Mouse (Mus musculus): Measurements from ENCODE around the gene Cfdp1.

The Cfdp1 gene

DNA sequence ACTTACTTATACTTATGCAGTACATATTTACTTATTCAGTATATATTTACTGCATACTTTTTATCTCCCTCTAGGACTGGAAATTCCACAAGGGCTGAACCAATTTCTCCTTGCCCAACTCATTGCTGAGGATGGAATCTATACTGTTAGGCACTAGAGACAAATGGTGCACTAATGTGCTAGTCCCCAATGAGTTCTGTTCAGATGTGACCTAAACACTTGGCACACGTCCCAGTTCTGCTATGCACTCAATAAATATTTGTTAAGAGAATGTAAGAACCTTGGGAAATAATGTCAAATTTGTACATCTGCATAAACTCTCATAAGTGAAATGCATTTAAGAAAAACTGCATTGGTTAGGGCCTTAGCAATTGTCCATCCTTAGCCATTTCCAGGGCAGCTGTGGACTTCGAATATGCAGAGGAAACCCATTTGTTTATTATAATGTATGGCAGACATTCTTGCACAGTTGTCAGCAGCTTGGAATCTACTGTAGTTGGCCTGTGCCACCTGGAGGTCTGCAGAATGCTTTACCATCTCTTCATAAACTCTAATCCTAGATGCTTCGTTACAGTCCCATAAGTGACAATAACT lies 60.7 kb downstream of the Cfdp1 start:
- no peak for DNase-seq (ENCODE audit: low spot score)

DNA sequence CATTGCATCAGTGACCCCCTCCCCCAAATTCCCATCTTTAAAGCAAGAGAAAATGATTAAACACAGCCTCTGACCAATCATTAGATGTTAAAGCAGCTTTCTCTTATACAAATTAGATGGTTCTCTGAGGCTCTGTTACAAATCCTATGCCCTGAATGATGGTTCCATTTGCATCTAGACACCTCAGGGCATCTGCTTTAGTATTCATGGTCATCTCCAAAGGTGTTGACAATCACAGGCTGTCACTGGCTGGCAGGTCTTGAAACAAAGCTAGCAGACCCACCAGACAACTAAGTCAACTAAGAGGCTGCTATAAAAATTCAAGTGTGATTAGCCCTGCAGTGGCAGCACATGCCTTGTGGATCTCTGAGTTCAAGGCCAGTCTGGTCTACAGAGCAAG lies 64.5 kb downstream of the Cfdp1 start:
- no peak for DNase-seq (ENCODE audit: low spot score)

DNA sequence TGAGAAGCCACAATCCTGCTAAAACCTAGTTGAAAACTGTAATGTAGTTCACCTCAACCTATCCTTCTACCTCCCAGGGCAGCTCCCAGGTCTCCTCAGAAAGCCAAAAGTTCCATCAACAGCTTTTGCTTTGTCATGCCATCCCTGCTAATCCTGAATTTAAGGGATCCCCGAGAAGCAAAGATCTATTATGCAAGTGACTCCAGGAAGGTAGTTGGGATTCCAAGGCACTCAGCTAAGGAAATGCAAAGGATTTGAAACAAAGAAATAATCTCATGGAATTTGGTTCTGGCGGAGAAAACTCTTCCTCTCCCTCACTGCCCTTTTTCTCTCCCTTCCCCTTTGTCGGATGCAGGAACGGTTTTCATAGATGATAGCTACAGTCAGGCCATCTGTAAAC lies 64.9 kb downstream of the Cfdp1 start:
- no peak for DNase-seq (ENCODE audit: low spot score)

DNA sequence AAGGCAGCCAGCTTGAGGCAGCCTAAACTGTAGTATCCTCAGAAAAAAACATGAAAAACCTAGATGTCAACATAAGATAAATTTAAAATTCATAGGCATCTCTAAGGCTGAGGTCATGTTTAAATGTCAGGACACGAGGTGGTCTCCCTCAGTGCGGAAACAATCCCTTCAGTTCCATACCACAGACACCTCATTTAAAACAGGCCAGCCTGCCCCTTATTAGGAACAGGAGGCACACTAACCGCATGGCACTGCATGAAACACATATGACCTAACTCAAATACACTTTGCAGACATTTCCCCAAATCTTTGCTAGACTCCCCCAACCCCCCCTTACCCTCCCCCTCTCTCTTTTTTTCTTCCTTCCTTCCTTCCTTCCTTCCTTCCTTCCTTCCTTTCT lies 65.6 kb downstream of the Cfdp1 start:
- DNase-seq (ENCODE audit: low spot score): no peak

DNA sequence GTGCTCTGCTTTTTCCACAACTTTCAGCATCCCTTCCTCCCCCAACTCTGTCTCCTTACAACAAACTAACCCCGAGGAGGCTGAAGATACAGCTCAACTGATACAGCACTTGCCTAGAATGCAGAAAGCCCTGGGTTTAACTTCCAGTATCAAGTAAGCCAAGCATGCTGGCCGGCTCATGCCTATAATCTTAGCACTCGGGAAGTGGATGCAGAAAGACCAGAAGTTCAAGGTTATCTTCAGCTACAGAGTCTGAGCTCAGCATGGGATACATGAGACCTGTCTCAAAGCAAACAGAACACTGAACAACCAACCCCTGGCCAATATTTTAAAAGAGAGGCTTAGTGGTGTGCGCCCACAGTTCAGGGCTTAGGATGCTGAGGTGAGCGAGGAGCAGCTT lies 66.0 kb downstream of the Cfdp1 start:
- DNase-seq (ENCODE audit: low spot score): no peak

DNA sequence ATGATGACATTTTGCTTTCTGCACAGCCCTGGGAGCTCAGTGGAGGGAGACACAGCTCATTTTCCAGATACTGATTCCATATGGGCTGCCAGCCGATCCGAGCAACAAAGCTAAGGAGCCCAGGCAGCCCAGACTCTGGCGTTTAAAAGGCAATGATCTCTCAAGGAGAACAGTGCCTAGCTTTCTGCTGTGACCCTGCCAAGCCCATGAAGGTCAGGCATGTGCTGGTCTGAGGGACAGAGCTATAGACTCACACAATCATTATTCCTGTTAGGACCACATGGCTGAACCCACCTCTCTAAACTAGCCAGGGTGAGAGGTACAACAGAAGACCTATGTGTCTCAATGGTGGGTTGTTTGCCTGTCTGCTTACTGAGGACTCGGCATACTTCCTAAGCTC lies 66.4 kb downstream of the Cfdp1 start:
- no peak for DNase-seq (ENCODE audit: low spot score)

DNA sequence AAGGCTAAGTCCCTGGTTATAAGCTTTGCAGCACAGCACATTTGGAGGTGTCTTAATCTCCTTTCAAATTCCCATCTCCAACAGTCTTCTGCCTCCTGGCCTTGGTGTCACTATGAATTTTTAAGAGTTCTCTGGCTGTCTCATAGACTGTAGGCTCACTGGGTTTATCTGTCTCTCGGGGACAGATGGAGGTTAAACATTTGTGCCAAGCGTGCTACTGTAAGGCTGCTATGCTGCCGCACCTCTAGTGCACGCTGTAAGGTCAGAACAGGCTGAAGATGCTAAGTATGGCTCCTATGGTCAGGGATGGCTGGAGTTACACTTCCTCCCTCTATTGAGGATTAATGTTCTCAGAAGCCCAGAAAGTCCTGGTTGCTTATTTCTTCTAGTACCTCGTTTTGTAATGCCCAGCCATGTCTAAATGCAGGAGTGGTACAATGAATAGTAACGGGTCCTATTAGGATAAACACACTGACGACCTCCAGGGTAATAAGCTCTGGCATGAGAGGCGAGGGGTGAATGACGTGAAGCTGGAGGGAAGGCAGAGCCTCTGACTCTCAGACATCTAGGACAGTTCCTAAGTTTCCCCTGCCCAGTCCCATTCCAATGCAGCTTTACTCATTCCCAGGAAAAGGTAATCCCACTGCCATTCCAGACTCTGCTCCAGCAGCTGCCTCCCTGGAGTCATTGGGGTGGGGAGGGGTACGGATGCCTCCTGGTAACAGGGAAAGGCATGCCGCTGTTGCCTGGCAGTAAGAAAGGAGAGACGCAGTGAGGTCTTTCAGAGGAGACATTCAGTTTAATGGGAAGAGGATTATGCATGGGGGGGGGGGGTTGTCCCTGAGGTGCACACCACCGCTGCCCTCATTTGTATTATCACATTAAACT lies 67.1 kb downstream of the Cfdp1 start:
- DNase-seq (ENCODE audit: low spot score): no peak

DNA sequence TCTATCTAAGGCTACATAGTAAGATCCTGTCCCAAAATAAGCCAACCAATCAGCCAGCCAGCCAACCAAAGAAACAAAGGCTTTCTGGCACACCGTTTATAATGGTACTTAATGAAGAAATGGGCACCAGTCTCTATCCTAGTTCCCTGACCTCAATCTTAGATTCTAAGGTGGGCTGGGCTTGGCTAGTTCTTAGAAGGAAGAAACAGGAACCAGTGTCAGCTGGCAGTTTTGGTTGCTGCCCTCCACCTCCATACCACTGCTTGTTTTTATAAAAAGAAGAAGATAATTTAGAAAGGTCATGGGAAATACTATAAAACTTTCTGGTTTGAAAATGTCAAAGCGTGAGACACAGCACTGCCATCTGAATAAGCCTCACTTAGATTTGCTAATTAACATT lies 68.0 kb downstream of the Cfdp1 start:
- no peak for DNase-seq (ENCODE audit: low spot score)

DNA sequence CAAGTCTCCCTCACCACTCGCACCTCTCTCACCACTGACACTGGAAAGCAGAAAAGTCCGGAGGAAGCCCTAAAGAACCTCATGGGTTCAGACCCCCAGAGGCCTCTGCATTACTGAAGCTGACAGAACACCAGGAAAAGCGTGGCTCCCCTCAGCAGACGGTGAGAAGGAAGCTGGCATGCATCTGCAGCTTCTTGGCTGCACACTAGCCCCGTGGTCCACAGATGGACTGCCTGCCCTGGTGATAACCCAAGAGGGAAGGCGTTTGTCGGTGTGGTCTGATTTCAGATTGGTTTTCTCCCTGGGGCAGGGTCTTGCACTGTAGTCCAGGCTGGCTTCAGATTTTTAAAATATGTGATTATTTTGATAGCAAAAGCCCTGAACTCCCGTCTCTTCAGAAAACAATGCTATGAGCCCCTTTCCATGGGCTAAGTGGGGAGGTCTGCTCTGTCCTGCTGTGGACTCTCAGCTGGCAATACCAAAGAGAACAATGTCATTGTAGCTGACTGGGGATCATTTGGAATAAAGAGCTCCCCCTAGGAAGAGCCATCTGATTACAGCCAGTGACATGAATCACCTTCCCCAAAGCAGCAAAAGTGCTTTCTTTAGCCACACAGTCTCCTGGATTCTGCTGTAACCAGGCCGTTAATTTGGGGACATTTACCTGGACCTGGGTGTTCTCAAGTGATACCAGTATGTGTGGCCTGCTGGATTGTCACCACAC lies 71.3 kb downstream of the Cfdp1 start:
- no peak for DNase-seq (ENCODE audit: low spot score)

DNA sequence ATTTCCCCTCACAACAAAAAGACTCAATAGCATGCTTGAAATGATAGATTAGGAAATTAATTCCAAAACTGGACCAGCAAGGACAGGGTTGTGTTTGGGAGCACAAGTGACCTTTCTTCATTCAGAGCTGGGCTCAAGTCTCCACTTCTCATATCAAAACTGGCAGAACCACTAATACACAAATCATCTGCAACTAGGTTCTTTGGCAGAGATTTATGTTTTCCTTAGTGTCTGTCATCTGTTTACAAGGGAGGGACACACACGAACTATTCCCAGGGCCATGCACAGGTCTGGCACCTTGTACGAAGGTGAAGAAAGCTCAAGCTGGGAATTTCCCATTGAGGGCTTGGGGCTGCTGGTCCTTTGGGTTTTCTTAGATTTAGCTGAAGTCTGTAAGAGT lies 71.9 kb downstream of the Cfdp1 start:
- no peak for DNase-seq (ENCODE audit: low spot score)

DNA sequence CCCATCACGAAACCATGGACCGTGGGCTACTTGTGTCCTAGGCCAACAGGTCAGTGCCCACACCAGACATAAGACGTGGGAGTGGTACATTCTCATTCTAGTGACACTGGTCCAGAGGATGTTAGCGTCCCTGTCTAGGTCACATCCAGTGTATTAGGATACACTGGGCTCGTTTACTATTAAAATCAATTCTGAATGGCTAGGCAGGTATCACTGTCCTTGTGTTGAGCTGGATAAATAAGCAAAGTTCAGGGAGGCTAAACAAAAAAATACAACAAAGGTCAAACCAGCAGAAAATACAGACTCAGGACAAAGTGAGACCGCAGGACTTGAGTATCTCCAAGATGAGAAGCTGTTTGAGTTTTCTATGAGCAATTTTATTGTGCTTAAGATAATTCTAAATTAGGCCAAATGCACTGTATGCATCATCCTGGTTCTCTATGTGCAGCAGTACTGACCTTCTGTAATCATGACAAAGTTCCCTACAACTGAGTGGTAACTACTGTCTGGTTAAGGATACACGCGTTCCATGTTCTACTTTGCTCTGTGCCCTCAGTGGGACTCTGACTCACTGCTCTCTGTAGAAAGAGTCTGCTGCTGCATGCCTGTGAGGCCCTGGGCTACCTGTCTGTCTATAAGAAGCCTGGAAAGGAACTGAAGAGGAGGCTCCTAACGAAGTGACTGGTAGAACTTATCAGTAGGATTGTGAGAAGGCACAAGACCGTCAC lies 73.2 kb downstream of the Cfdp1 start:
- DNase-seq (ENCODE audit: low spot score): no peak

DNA sequence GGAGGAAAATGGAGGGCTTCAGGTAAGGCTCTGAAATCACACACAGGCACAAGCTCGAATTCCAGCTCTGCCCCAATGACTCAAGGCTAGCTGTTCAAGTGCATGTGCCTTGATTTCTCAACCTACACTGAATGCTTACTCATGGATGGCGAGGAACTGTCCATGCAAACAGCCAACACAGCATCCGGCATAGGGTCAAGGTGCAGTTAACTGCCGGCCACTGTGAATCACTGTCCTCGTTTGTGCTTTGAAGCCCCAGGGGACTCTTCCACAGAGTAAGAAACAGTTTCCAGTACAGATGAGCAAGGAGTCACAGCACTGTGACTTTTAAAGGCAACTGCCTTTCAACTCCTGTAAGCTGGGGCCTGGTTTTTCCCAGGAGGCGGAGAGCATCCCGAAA lies 74.4 kb downstream of the Cfdp1 start:
- no peak for DNase-seq (ENCODE audit: low spot score)

DNA sequence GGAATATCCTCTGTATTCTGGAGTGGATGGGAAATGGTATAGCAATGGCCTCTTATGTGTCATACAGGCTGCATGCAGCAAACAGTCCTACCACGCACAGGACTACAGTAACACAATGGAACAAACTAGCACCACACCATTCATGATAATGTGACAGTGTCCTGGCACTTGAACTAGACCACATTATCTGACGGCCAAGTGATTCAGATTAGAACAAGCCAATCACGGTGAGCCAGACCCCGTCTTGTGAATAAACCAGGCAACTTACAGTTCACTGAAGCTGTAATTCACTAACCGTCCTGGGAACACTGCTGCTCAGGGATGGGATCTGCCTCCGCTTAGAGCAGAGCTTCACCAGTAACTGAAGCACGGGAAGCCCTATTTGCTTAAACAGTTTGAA lies 75.3 kb downstream of the Cfdp1 start:
- no peak for DNase-seq (ENCODE audit: low spot score)

DNA sequence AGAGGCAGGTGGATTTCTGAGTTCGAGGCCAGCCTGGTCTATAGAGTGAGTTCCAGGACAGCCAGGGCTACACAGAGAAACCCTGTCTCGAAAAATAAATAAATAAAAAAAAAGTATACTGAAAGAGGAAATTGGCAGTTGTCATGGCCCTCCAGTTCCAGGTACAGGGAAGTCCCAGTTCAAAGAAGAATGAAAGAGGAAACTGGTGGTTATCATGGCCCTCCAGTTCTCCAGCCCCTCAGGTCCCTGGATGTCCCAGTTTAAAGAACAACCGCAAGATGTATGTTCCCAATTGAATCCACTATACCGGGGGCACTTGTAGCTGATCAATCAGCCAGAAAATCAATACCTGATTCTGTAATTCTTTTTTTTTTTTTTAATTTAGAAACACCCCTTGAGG lies 77.6 kb downstream of the Cfdp1 start:
- DNase-seq (ENCODE audit: low spot score): no peak

DNA sequence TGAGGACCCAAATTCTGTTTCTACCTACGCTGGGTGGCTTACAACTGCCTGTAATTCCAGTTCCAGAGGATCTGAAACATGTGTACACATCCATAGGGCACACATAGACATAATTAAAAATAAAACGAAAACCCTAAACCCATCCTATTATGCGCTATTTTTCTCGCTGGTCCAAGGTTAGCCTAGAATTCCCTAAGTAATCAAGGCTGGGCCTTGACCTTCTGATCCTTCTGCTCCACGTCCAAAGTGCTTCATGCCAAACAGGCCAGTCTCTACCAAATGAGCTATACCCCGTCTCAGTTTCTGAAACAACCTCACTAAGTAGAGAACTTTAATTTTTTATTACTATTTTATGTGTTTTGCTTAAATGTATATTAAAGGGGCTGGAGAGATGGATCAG lies 78.3 kb downstream of the Cfdp1 start:
- no peak for DNase-seq (ENCODE audit: low spot score)

DNA sequence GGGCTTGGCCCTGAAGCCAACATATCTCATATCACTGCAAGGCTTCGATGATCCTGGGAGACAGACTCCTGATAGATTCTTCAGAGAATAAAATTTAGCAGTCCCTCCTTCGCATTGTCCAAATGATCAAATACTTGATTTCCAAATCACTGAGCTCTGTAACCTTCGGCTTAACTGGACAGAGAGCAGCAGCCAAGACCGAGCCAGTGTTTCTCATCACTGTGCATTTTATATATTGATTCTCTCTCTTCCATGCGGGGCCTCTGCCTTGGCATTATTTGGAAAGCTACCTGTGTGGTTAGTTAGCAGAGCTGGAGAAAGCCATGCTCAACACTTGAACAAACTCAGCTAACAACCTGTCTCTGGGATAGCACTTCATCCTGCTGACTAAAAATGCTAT lies 80.6 kb downstream of the Cfdp1 start:
- DNase-seq (ENCODE audit: low spot score): no peak

DNA sequence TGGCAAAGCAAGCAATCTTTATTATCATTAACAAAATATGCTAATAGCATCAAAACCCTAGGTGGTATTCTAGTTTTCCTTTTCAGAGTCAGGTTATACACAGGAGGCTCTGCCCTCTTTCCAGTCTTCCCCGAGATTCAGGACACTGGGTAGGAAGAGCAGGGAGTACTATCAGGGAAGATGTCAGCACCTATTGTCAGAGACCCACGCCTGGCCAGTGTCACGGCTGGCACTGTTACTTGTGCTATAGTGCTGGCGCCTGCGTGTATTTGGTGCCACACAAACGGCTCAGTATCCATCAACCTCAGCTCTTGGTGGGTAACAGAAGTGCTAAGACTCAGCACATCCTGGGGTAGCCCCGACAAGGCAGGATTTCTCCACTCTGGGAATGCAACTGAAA lies 81.0 kb downstream of the Cfdp1 start:
- DNase-seq (ENCODE audit: low spot score): no peak

DNA sequence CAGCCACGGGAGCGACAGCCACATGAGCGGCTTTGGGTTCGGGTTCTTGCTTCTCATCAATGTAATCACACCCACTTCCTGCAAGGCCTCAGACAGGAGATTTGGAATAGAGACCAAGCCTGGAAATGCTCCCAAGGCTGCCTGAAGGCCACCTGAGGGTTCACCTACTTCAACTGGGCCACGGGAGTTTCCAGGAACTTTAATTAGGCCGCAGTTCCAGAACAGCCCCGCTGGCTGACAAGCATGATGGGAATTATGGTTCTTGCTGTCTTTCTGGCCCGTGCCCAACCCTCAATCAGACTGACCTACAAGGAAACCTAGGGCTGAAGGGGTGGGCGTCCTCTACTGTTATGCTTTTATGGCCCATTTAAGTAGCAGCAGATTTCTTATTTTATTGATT lies 82.0 kb downstream of the Cfdp1 start:
- no peak for DNase-seq (ENCODE audit: low spot score)

DNA sequence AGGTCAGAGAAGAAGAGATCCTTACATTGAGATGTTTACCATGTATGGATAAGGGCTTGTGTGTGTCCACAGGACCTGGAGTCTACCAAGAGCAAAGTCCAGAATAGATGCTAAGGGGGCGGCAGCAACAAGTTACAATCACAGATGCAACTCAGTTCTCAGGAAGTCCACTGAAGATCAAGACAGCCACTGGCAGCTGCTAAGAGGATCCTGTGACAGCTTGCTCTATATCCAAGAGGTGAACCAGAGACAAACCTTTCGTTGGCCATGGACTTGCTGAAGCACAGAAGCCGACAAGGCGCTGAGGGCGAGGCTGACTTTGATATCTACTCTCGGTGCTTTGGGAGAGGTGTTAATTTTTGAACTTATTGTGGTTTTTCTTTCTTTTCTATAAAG lies 82.5 kb downstream of the Cfdp1 start:
- DNase-seq (ENCODE audit: low spot score): no peak

DNA sequence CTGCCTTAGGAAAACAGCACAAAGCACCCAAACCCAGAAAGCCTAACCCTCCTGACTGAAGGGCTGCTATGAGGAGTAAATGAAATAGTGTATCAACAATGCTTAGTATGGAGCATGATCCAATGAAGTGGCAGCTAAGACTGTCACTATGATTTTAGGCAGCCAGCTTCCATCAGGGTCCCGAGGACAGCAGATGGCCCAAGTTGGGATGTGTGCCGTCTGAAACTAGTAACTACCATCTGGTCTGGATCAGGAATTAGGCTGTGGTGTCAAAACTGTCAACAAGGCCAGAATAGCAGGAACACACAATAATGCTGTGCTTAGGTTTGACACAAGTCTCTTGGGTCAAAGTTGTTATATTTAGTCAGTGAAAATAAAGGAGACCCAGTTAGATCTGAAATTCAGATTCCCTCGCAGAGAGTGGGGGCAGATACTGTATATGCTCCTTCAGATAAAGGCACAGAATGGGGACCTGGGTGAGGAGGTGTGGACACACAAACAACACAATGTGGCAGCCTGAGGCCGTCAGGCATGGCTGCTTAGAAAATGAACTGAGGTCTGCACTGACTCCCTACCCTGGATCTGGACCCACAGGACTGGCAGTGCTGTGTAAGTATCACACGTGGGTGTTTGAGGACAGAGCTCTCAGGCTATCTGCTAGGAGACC lies 83.0 kb downstream of the Cfdp1 start:
- no peak for DNase-seq (ENCODE audit: low spot score)

DNA sequence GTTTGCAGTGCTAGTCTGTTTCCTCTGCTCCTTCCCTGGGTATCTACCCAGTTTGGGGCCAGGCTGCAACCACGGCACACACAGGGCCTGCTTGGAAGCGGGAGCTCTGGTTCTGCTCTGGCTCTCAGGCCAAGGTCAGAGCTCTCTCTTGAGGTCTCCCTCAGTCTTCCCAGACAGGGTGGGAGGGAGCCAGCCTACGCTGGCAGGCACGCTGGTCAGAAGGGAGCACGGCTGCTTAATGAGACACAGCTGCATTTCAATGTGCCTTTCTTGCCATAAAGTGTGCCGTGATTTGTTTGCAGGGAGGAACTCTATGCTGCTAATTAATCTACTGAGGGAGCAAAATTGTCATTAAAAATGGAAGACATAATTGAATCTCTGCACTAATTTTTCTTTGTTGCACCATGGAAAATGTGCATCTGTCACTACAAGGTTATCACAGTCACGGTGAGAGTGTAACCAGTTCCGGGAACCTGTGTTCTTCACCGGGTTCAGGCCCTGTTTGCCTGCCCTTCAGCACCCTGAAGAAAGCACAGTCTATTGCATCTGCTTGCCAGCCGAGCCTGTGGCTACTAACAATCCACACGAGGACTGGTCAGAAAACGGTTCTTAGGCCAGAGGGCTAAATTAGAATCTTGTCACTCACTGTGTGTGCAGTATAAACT lies 84.2 kb downstream of the Cfdp1 start:
- no peak for DNase-seq (ENCODE audit: low spot score)

DNA sequence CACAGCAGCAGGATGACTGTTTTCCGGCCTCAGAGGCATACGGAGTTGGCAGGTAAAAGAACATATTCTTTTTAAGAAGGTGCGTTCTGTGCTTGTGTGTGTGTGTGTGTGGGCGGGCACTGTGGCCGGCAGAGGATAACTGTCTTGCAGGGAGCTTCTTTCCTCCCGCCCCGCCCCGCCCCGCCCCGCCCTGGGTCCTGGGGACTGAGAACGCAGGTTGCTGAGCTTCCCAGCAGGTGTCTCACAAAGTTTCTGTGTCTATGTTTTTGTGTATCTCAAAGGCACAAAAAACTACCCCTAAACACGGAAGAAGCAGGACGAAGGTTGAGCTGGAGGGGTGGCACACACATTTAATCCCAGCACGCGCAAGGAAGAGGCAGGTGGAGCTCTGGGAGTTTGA lies 84.8 kb downstream of the Cfdp1 start:
- no peak for DNase-seq (ENCODE audit: low spot score)
